Mouse (Mus musculus) skeletal muscle tissue, adult 2 months (tissue): ENCODE measurements around the gene Tarsl2.

Source experiments
- DNase-seq: peaks from one replicate; pipeline ENCODE4 v3.0.0-alpha.2; 2012; ENCODE audit warnings: low read depth, low spot score

The Tarsl2 gene

DNA sequence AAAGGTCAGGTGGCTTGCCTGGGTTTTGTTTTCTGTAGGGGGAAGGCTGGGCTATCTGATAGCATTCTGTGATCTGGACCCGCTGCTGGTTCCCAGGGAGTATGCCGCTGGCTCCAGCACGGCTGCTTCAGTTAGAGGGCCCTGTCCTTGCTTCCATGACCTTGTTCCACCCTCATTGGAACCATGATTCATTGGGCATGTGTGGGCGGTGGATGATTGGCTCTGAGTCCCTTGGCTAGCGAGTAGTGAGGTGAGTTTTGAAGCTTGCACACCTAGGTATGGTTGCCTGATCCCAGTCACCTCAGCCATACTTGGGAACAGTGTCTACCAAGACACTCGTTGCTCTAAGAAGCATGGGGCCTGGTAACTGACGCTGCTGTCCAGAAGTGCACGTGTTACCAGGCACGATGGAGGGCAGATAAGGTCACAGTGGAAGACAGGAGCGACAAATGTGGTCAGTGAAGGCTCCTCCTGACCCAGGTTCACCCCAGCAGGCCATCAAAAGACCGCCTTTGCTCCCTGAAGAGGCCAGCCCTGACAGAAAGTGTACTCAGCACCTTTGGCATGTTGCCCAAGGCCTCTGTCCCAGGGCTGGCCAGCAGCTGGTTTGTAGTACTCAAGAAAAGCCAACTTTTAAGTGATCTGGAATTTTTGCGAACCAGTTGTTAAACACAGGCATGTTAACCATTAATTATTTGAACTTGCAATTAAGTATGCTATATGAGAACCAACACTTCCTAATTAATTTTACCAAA, 92.8 kb downstream of the Tarsl2 start:
- peak; percentile 43 for DNase-seq
